ENCODE assay signal across 8 mouse cellular contexts in genomic region chr11:63691041-63691440, GRCm38 (mm10).
DNase-seq lines count a peak whose midpoint lies in the region; ATAC-seq and TF ChIP-seq lines count a peak whose summit lies in the region.
"Had no signal": no experiment of that assay in that cellular context is flagged by ENCODE, and none has a peak within 500 bp of the region (broad histone marks: within the 10 kb centered on the region; RNA-seq: fewer than 3 reads in every experiment).

No protein-coding gene starts in this region.

- H3K4me2 ChIP-seq in kidney, postnatal 0 days (ENCODE audit: low read length), result no peak overlapping the region
- no peak overlapping the region for H3K4me2 ChIP-seq in kidney, embryonic 14.5 days (replicated peaks; ENCODE audit: low read depth, low read length)

- H3K79me2 ChIP-seq in C2C12 (ENCODE audit: control insufficient read depth, insufficient read depth), result no peaks in the 10 kb centered on the region

- no peak overlapping the region for H3K4me3 ChIP-seq in kidney, postnatal 0 days (replicated peaks; ENCODE audit: low read depth, low read length)
- no peak overlapping the region for H3K4me3 ChIP-seq in kidney, embryonic 14.5 days (ENCODE audit: low read length)
- H3K4me3 ChIP-seq in C2C12 (ENCODE audit: insufficient read depth, poor library complexity, severe bottlenecking), result no peak overlapping the region
- H3K4me3 ChIP-seq: megakaryocyte, embryonic 14.5 days had no signal

- H3K4me1 ChIP-seq in kidney, postnatal 0 days (replicated peaks; ENCODE audit: insufficient read depth, low read length), result no peaks in the 10 kb centered on the region
- H3K4me1 ChIP-seq in kidney, embryonic 14.5 days (ENCODE audit: control insufficient read depth, insufficient read depth, low read length), result no peaks in the 10 kb centered on the region
- H3K4me1 ChIP-seq: megakaryocyte, embryonic 14.5 days had no signal

- intact Hi-C loops in left cerebral cortex, postnatal 14 days (cut with DNase I), result no loop called here

- H3K27me3 ChIP-seq in kidney, postnatal 0 days (ENCODE audit: insufficient read depth, low read length), result no peaks in the 10 kb centered on the region
- H3K27me3 ChIP-seq in kidney, embryonic 14.5 days (ENCODE audit: control insufficient read depth, insufficient read depth, low read length), result no peaks in the 10 kb centered on the region
- H3K27me3 ChIP-seq in C2C12 (ENCODE audit: control insufficient read depth, insufficient read depth, insufficient read length), result no peaks in the 10 kb centered on the region
- H3K27me3 ChIP-seq: megakaryocyte, embryonic 14.5 days had no signal

- no peak overlapping the region for H3K9ac ChIP-seq in kidney, postnatal 0 days (ENCODE audit: low read depth, low read length)
- H3K9ac ChIP-seq in kidney, embryonic 14.5 days (ENCODE audit: low read depth, low read length), result no peak overlapping the region

- peak; percentile 11 for DNase-seq in kidney, postnatal 0 days (ENCODE audit: low spot score)
- peak; percentile 52 for DNase-seq in ES-CJ7 (ENCODE audit: low read depth, low spot score)
- peak; percentile 11 to 19 for DNase-seq in left cerebral cortex, postnatal 14 days (ENCODE audit: low spot score in 2 of 2)
- no peak for DNase-seq in gastrocnemius, adult 8-10 months (ENCODE audit: low spot score in 2 of 2)

- H3ac ChIP-seq in C2C12 (ENCODE audit: control insufficient read depth, insufficient read length, low read depth), result no peak overlapping the region

- H3K9me3 ChIP-seq in kidney, postnatal 0 days (replicated peaks; ENCODE audit: low read length), result no peaks in the 10 kb centered on the region
- no peaks in the 10 kb centered on the region for H3K9me3 ChIP-seq in kidney, embryonic 14.5 days (ENCODE audit: control insufficient read depth, low read length)

- no peaks in the 10 kb centered on the region for H3K79me3 ChIP-seq in C2C12 (ENCODE audit: low read depth)

- no peak overlapping the region for H3K27ac ChIP-seq in kidney, postnatal 0 days
- H3K27ac ChIP-seq in kidney, embryonic 14.5 days (ENCODE audit: low read depth, low read length), result no peak overlapping the region

- 46% methylated on average over 4 of the region's 4 CpGs for WGBS in kidney, postnatal 0 days
- 47% methylated on average over 4 of the region's 4 CpGs for WGBS in kidney, embryonic 14.5 days

- ATAC-seq in kidney, postnatal 0 days (replicated peaks; ENCODE audit: low FRiP score, low read depth), result no peak
- ATAC-seq in kidney, embryonic 14.5 days (ENCODE audit: low FRiP score, low TSS enrichment), result no peak
- no peak for ATAC-seq in megakaryocyte-erythroid progenitor cell, adult 5-6 weeks (replicated peaks; ENCODE audit: low FRiP score, low TSS enrichment, poor library complexity, severe bottlenecking)

- peak; percentile 61 for TF ChIP-seq CTCF in kidney, postnatal 0 days (IDR thresholded peaks at IDR 0.05; ENCODE audit: low read depth)
- TF ChIP-seq CTCF in C2C12 (IDR thresholded peaks at IDR 0.05; ENCODE audit: control insufficient read depth, insufficient read depth, insufficient read length), result peak; percentile 2

- no peaks in the 10 kb centered on the region for H3K36me3 ChIP-seq in kidney, postnatal 0 days (ENCODE audit: insufficient read depth, low read length)
- H3K36me3 ChIP-seq in kidney, embryonic 14.5 days (ENCODE audit: control insufficient read depth, insufficient read depth, low read length), result no peaks in the 10 kb centered on the region
- no peaks in the 10 kb centered on the region for H3K36me3 ChIP-seq in C2C12 (ENCODE audit: control insufficient read depth, insufficient read depth)

TF ChIP-seq in C2C12, 6 proteins besides CTCF, POLR2A, EP300 and RAD21:
- no peak for TF ChIP-seq USF1 (IDR thresholded peaks at IDR 0.05; ENCODE audit: low read depth)

Comparison
In these comparisons a context has a peak if more than half of its experiments do, and no peak if none do; other contexts are left out.
1. DNase-seq: peak in kidney, postnatal 0 days (single experiment), ES-CJ7 (single experiment) and left cerebral cortex, postnatal 14 days (2 of 2); none in gastrocnemius, adult 8-10 months (0 of 2).